Mouse (Mus musculus): ENCODE measurements at regions not wholly inside any gene's neighbourhood (a gene's known extent, or its start where the extent isn't known, plus 50 kb on each side); places are given as distances from the start of the nearest gene placed in this dataset.

- Histone ChIP-seq H3K4me2 (replicated peaks; ENCODE audit: low read depth, low read length) (no peak overlapping the region), H3K36me3 (ENCODE audit: control insufficient read depth, insufficient read depth, low read length) (no peaks in the 10 kb centered on the region), H3K27me3 (ENCODE audit: control insufficient read depth, insufficient read depth, low read length) (no peaks in the 10 kb centered on the region), H3K9me3 (ENCODE audit: control insufficient read depth, low read length) (no peaks in the 10 kb centered on the region), H3K9ac (ENCODE audit: low read depth, low read length) (no peak overlapping the region), H3K4me3 (ENCODE audit: low read length) (no peak overlapping the region), H3K4me1 (ENCODE audit: control insufficient read depth, insufficient read depth, low read length) (peaks cover 8% of the 10 kb centered on the region; the same call in 1 of the 2 replicates), H3K27ac (ENCODE audit: low read depth, low read length) (no peak overlapping the region)
- 68% methylated on average over 10 of the region's 10 CpGs for WGBS
- ATAC-seq (ENCODE audit: low FRiP score, low TSS enrichment) = no peak
Measured at GRCm38 (mm10) chr8:125314221-125314984, 255.2 kb downstream of the Sipa1l2 start.

GRCm38 (mm10) chr8:125311228-125312053, 257.4 kb downstream of the Disc1 start:
- Histone ChIP-seq H3K36me3 (ENCODE audit: control insufficient read depth, insufficient read depth, low read length) (no peaks in the 10 kb centered on the region), H3K4me2 (replicated peaks; ENCODE audit: low read depth, low read length) (no peak overlapping the region), H3K27me3 (ENCODE audit: control insufficient read depth, insufficient read depth, low read length) (no peaks in the 10 kb centered on the region), H3K9ac (ENCODE audit: low read depth, low read length) (no peak overlapping the region), H3K9me3 (ENCODE audit: control insufficient read depth, low read length) (no peaks in the 10 kb centered on the region), H3K4me1 (ENCODE audit: control insufficient read depth, insufficient read depth, low read length) (peaks cover 8% of the 10 kb centered on the region; the same call in 1 of the 2 replicates), H3K27ac (ENCODE audit: low read depth, low read length) (no peak overlapping the region), H3K4me3 (ENCODE audit: low read length) (no peak overlapping the region)
- no peak for ATAC-seq (ENCODE audit: low FRiP score, low TSS enrichment)
- WGBS = 57% methylated on average over 11 of the region's 11 CpGs

Measured in kidney, embryonic 14.5 days (tissue).